Comparison of ENCODE assay signal across 8 mouse cellular contexts in genomic region chr8:48109373-48109855, GRCm38 (mm10). TPM values are rescaled to one million over a fixed set of nuclear protein-coding genes. Genes with fewer than 3 reads are reported as not detected.
DNase-seq lines count a peak whose midpoint lies in the region; ATAC-seq and TF ChIP-seq lines count a peak whose summit lies in the region.

No protein-coding gene starts in this region.

- H3K4me2 ChIP-seq in embryonic facial prominence, embryonic 15.5 days (replicated peaks), result peak overlapping the region; percentile 85
- peak overlapping the region; percentile 82 for H3K4me2 ChIP-seq in neural tube, embryonic 12.5 days (replicated peaks)

- peak overlapping the region; percentile 70 for H3K4me3 ChIP-seq in left cerebral cortex, adult 2 months
- H3K4me3 ChIP-seq in embryonic facial prominence, embryonic 15.5 days (replicated peaks), result peak overlapping the region; percentile 81
- peak overlapping the region; percentile 73 for H3K4me3 ChIP-seq in limb, embryonic 10.5 days
- peak overlapping the region; percentile 66 for H3K4me3 ChIP-seq in neural tube, embryonic 12.5 days

- peaks cover 4% of the 10 kb centered on the region for H3K36me3 ChIP-seq in embryonic facial prominence, embryonic 15.5 days
- H3K36me3 ChIP-seq in limb, embryonic 10.5 days, result peaks cover 25% of the 10 kb centered on the region
- H3K36me3 ChIP-seq in neural tube, embryonic 12.5 days, result no peaks in the 10 kb centered on the region

- no peak overlapping the region; the same call in 1 of the 2 replicates for H3K27ac ChIP-seq in left cerebral cortex, adult 2 months
- 0 out of 2 replicates have a peak overlapping the region, but pooled peaks have one; percentile 60 for H3K27ac ChIP-seq in embryonic facial prominence, embryonic 15.5 days (replicated peaks)
- H3K27ac ChIP-seq in limb, embryonic 10.5 days, result peak overlapping the region; percentile 95
- H3K27ac ChIP-seq in neural tube, embryonic 12.5 days, result no peak overlapping the region

- no peak overlapping the region; the same call in 1 of the 2 replicates for H3K9ac ChIP-seq in embryonic facial prominence, embryonic 15.5 days
- H3K9ac ChIP-seq in neural tube, embryonic 12.5 days, result peak overlapping the region; percentile 77; the same call in 1 of the 2 replicates

- no peak for DNase-seq in left cerebral cortex, adult 2 months (ENCODE audit: extremely low spot score in 1 of 2, low spot score in 2 of 2)
- no peak for DNase-seq in left cerebral cortex, adult 8-10 months (ENCODE audit: low spot score in 2 of 2)
- no peak for DNase-seq in limb, embryonic 10.5 days (ENCODE audit: low spot score)
- DNase-seq in spleen, adult 18-20 months, result no peak
- DNase-seq in left cerebral cortex, postnatal 14 days (ENCODE audit: low spot score in 2 of 2), result no peak
- no peak for DNase-seq in yolk sac, embryonic 10.5 days (ENCODE audit: low spot score)

- no peak for TF ChIP-seq CTCF in left cerebral cortex, adult 2 months (IDR thresholded peaks at IDR 0.05)

- intact Hi-C loops in left cerebral cortex, adult 2 months (cut with DNase I), result no loop called here
- intact Hi-C loops in left cerebral cortex, postnatal 14 days (cut with DNase I), result no loop called here

- H3K4me1 ChIP-seq in embryonic facial prominence, embryonic 15.5 days, result peaks cover 7% of the 10 kb centered on the region
- H3K4me1 ChIP-seq in limb, embryonic 10.5 days, result peaks cover 24% of the 10 kb centered on the region
- H3K4me1 ChIP-seq in neural tube, embryonic 12.5 days, result peaks cover 6% of the 10 kb centered on the region; the same call in 1 of the 2 replicates

- peaks cover 5% of the 10 kb centered on the region for H3K9me3 ChIP-seq in embryonic facial prominence, embryonic 15.5 days (replicated peaks)
- H3K9me3 ChIP-seq in limb, embryonic 10.5 days (replicated peaks), result no peaks in the 10 kb centered on the region
- H3K9me3 ChIP-seq in neural tube, embryonic 12.5 days, result no peaks in the 10 kb centered on the region

- WGBS in embryonic facial prominence, embryonic 15.5 days, result 19% methylated on average over 5 of the region's 5 CpGs
- 31% methylated on average over 5 of the region's 5 CpGs for WGBS in limb, embryonic 10.5 days
- 39% methylated on average over 5 of the region's 5 CpGs for WGBS in neural tube, embryonic 12.5 days

- no peak; the same call in 1 of the 2 replicates for ATAC-seq in embryonic facial prominence, embryonic 15.5 days (ENCODE audit: insufficient number of reproducible peaks, low FRiP score, low TSS enrichment, low read depth)
- ATAC-seq in neural tube, embryonic 12.5 days (ENCODE audit: low FRiP score, low read depth), result peak; percentile 39; the same call in 1 of the 2 replicates

- H3K27me3 ChIP-seq in embryonic facial prominence, embryonic 15.5 days, result no peaks in the 10 kb centered on the region
- H3K27me3 ChIP-seq in limb, embryonic 10.5 days (ENCODE audit: low read depth, poor library complexity, severe bottlenecking), result no peaks in the 10 kb centered on the region
- H3K27me3 ChIP-seq in neural tube, embryonic 12.5 days (replicated peaks), result no peaks in the 10 kb centered on the region

RNA-seq across cellular contexts. Expression of gene Dctd, which starts 10.5 kb away (rescaled TPM):
- 1 to 10 TPM; 6.9 TPM for total RNA-seq in left cerebral cortex, adult 2 months (2021)
- total RNA-seq in left cerebral cortex, adult 8-10 months (2022), result 1 to 10 TPM; 6.5 to 7.9 (median 7.2) TPM
- polyA plus RNA-seq in embryonic facial prominence, embryonic 15.5 days (2015; fragmentation: Nextera tagmentation; extraction: Ambion mirVana), result 24.3 and 24.9 TPM in 2 replicates
- 61.9 and 72.0 TPM in 2 replicates for polyA plus RNA-seq in limb, embryonic 10.5 days (2016; fragmentation: Nextera tagmentation; extraction: Ambion mirVana)
- 13.1 and 13.4 TPM in 2 replicates for polyA plus RNA-seq in neural tube, embryonic 12.5 days (2016; fragmentation: Nextera tagmentation; extraction: Ambion mirVana)
- total RNA-seq in left cerebral cortex, postnatal 14 days (2021), result 1 to 10 TPM; 5.9 to 6.0 TPM

Comparison
In these comparisons a context has a peak if more than half of its experiments do, and no peak if none do; other contexts are left out.
1. H3K27ac ChIP-seq: peak in embryonic facial prominence, embryonic 15.5 days (single experiment) and limb, embryonic 10.5 days (single experiment); none in left cerebral cortex, adult 2 months (single experiment) and neural tube, embryonic 12.5 days (single experiment).
2. Peak in every context shown above with its lines, with median percentiles within 50 percentile points of each other: H3K4me3 ChIP-seq.